Mouse (Mus musculus) heart, embryonic 11.5 days (tissue): ENCODE measurements around the gene Ncor2. TPM values are rescaled to one million over a fixed set of nuclear protein-coding genes. Genes with fewer than 3 reads are reported as not detected.

Experiments used
- ATAC-seq: fragments of 200-750 bp; cut with Nextera tagmentation; replicated peaks from 2 replicates; pipeline ENCODE4 v1.8.0; 2017; ENCODE audit warnings: moderate library complexity; ENCODE audit not compliant: insufficient number of reproducible peaks, low FRiP score, low TSS enrichment
- H3K27ac ChIP-seq: fragments of 300-500 bp; sonication (generic); 2 replicates; pipeline ENCODE4 v1.5.1; 2014; ENCODE audit warnings: mild to moderate bottlenecking, low read depth, low read length
- H3K27me3 ChIP-seq: fragments of 300-500 bp; sonication (generic); 2 replicates; pipeline ENCODE4 v1.6.1; 2014; ENCODE audit warnings: mild to moderate bottlenecking, low read length, mixed read lengths; ENCODE audit not compliant: control insufficient read depth, insufficient read depth
- H3K36me3 ChIP-seq: fragments of 300-500 bp; sonication (generic); 2 replicates; pipeline ENCODE4 v1.6.1; 2014; ENCODE audit warnings: mild to moderate bottlenecking, low read length, moderate library complexity, mixed read lengths; ENCODE audit not compliant: control insufficient read depth, insufficient read depth
- H3K4me1 ChIP-seq: fragments of 300-500 bp; sonication (generic); 2 replicates; pipeline ENCODE4 v1.6.1; 2014; ENCODE audit warnings: low read length; ENCODE audit not compliant: control insufficient read depth, insufficient read depth
- H3K4me2 ChIP-seq: fragments of 300-500 bp; sonication (generic); 2 replicates; pipeline ENCODE4 v1.6.1; 2014; ENCODE audit warnings: mild to moderate bottlenecking, moderate library complexity
- H3K4me3 ChIP-seq: fragments of 300-500 bp; sonication (generic); 2 replicates; pipeline ENCODE4 v1.5.1; 2014; ENCODE audit warnings: low read depth, low read length
- H3K9ac ChIP-seq: fragments of 300-500 bp; sonication (generic); 2 replicates; pipeline ENCODE4 v1.6.1; 2014; ENCODE audit warnings: mild to moderate bottlenecking, low read depth, low read length, moderate library complexity
- H3K9me3 ChIP-seq: fragments of 300-500 bp; sonication (generic); replicated peaks from 2 replicates; pipeline ENCODE4 v1.6.1; 2016; ENCODE audit warnings: low read length; ENCODE audit not compliant: control insufficient read depth
- whole genome bisulfite sequencing: fragments of 180-500 bp; shearing (Covaris S2); extraction: QIAGEN DNeasy Blood & Tissue Kit; methylation state at CpG from one replicate; pipeline ENCODE4 v1.1.7; 2014; ENCODE audit not compliant: insufficient replicate concordance; 5-methylcytosine and 5-hydroxymethylcytosine counted together
- polyA plus RNA-seq: library from polyadenylated mRNA; unstranded; fragments of >200 nt; fragmentation: Nextera tagmentation; extraction: Ambion mirVana; gene quantifications from 2 replicates; pipeline ENCODE4 v1.2.1, GENCODE M21; 2014

Ncor2 gene
- polyA plus RNA-seq, 1 experiment from 2014 or later = 18.8 TPM

GRCm38 (mm10) chr5:125151872-125152534, 27.0 kb downstream of the Ncor2 start:
- ATAC-seq = peak; percentile 57
- H3K4me1 ChIP-seq = peaks cover 82% of the 10 kb centered on the region
- peak overlapping the region; percentile 60 for H3K27ac ChIP-seq
- H3K9me3 ChIP-seq = no peaks in the 10 kb centered on the region
- no peaks in the 10 kb centered on the region for H3K27me3 ChIP-seq
- H3K4me2 ChIP-seq = peak overlapping the region; percentile 45
- no peaks in the 10 kb centered on the region for H3K36me3 ChIP-seq
- H3K4me3 ChIP-seq = no peak overlapping the region
- 16% methylated on average over 17 of the region's 17 CpGs for WGBS
- peak overlapping the region; percentile 4; the same call in 1 of the 2 replicates for H3K9ac ChIP-seq

GRCm38 (mm10) chr5:125150951-125151564, 28.0 kb downstream of the Ncor2 start:
- Histone ChIP-seq H3K36me3 (no peaks in the 10 kb centered on the region), H3K27me3 (no peaks in the 10 kb centered on the region), H3K9me3 (no peaks in the 10 kb centered on the region), H3K27ac (peak overlapping the region; percentile 60), H3K4me3 (no peak overlapping the region), H3K9ac (peak overlapping the region; percentile 46), H3K4me1 (peaks cover 76% of the 10 kb centered on the region), H3K4me2 (peak overlapping the region; percentile 45)
- WGBS = 22% methylated on average over 10 of the region's 10 CpGs
- ATAC-seq = peak; percentile 17; the same call in 1 of the 2 replicates

- Histone ChIP-seq H3K9me3 (no peaks in the 10 kb centered on the region), H3K27me3 (no peaks in the 10 kb centered on the region), H3K9ac (no peak overlapping the region), H3K4me3 (no peak overlapping the region), H3K27ac (no peak overlapping the region), H3K4me1 (peaks cover 73% of the 10 kb centered on the region), H3K36me3 (no peaks in the 10 kb centered on the region), H3K4me2 (no peak overlapping the region)
- 63% methylated on average over 17 of the region's 17 CpGs for WGBS
- ATAC-seq = no peak
Measured at GRCm38 (mm10) chr5:125149142-125149541, 29.9 kb downstream of the Ncor2 start.

- Histone ChIP-seq H3K4me1 (peaks cover 70% of the 10 kb centered on the region), H3K36me3 (no peaks in the 10 kb centered on the region), H3K27me3 (no peaks in the 10 kb centered on the region), H3K4me3 (no peak overlapping the region), H3K4me2 (no peak overlapping the region), H3K27ac (peak overlapping the region; percentile 35; the same call in 1 of the 2 replicates), H3K9ac (no peak overlapping the region), H3K9me3 (no peaks in the 10 kb centered on the region)
- 43% methylated on average over 5 of the region's 5 CpGs for WGBS
- ATAC-seq = no peak
Measured at GRCm38 (mm10) chr5:125148686-125149085, 30.3 kb downstream of the Ncor2 start.

- 81% methylated on average over 10 of the region's 10 CpGs for WGBS
- Histone ChIP-seq H3K27me3 (no peaks in the 10 kb centered on the region), H3K9me3 (no peaks in the 10 kb centered on the region), H3K9ac (no peak overlapping the region), H3K27ac (peak overlapping the region; percentile 12; the same call in 1 of the 2 replicates), H3K4me3 (no peak overlapping the region), H3K4me1 (peaks cover 70% of the 10 kb centered on the region), H3K36me3 (peaks cover 2% of the 10 kb centered on the region; the same call in 1 of the 2 replicates), H3K4me2 (no peak overlapping the region)
- no peak for ATAC-seq
Measured at GRCm38 (mm10) chr5:125148173-125148572, 30.8 kb downstream of the Ncor2 start.

GRCm38 (mm10) chr5:125147124-125147523, 31.9 kb downstream of the Ncor2 start:
- Histone ChIP-seq H3K9me3 (no peaks in the 10 kb centered on the region), H3K9ac (no peak overlapping the region), H3K4me2 (no peak overlapping the region), H3K27me3 (no peaks in the 10 kb centered on the region), H3K4me3 (no peak overlapping the region), H3K36me3 (peaks cover 3% of the 10 kb centered on the region; the same call in 1 of the 2 replicates), H3K27ac (no peak overlapping the region), H3K4me1 (peaks cover 70% of the 10 kb centered on the region)
- ATAC-seq = no peak
- 80% methylated on average over 5 of the region's 5 CpGs for WGBS

GRCm38 (mm10) chr5:125143114-125143872, 35.7 kb downstream of the Ncor2 start:
- Histone ChIP-seq H3K9ac (no peak overlapping the region), H3K4me3 (no peak overlapping the region), H3K9me3 (no peaks in the 10 kb centered on the region), H3K4me1 (peaks cover 75% of the 10 kb centered on the region), H3K36me3 (peaks cover 3% of the 10 kb centered on the region; the same call in 1 of the 2 replicates), H3K27ac (0 out of 2 replicates have a peak overlapping the region, but pooled peaks have one; percentile 24), H3K27me3 (no peaks in the 10 kb centered on the region), H3K4me2 (no peak overlapping the region)
- 78% methylated on average over 12 of the region's 12 CpGs for WGBS
- ATAC-seq = no peak

- Histone ChIP-seq H3K27me3 (no peaks in the 10 kb centered on the region), H3K4me1 (peaks cover 76% of the 10 kb centered on the region), H3K4me3 (no peak overlapping the region), H3K9me3 (no peaks in the 10 kb centered on the region), H3K9ac (no peak overlapping the region), H3K27ac (peak overlapping the region; percentile 100), H3K4me2 (peak overlapping the region; percentile 81), H3K36me3 (peaks cover 3% of the 10 kb centered on the region; the same call in 1 of the 2 replicates)
- no peak for ATAC-seq
- 45% methylated on average over 5 of the region's 5 CpGs for WGBS
Measured at GRCm38 (mm10) chr5:125141916-125142315, 37.1 kb downstream of the Ncor2 start.
